Mouse (Mus musculus): ENCODE results near the gene Ceacam18. TPM values are rescaled to one million over a fixed set of nuclear protein-coding genes. Genes with fewer than 3 reads are reported as not detected.
A peak's percentile ranks its signal among the peaks of the same experiment; 100 is the strongest.

Gene Ceacam18
- polyA plus RNA-seq, 1 experiment, result not detected

GRCm38 (mm10) chr7:43607743-43608287 is 26.7 kb upstream of the Ceacam18 start:
- H3K79me2 ChIP-seq (ENCODE audit: control insufficient read depth, insufficient read depth), result no peaks in the 10 kb centered on the region
- no peak overlapping the region for H3K4me2 ChIP-seq (ENCODE audit: low read depth)
- H3K4me3 ChIP-seq, result no peak overlapping the region
- no peaks in the 10 kb centered on the region for H3K27me3 ChIP-seq (ENCODE audit: control insufficient read depth, insufficient read depth, insufficient read length)
- H3K36me3 ChIP-seq (ENCODE audit: control insufficient read depth, insufficient read depth), result no peaks in the 10 kb centered on the region
- no peak overlapping the region for H3ac ChIP-seq (ENCODE audit: control insufficient read depth, insufficient read length)
- TF ChIP-seq REST (IDR thresholded peaks at IDR 0.05; ENCODE audit: insufficient read depth, insufficient read length) (no peak), POLR2A (IDR thresholded peaks at IDR 0.05; ENCODE audit: insufficient read length, low read depth) (no peak), TCF3 (IDR thresholded peaks at IDR 0.05; ENCODE audit: insufficient read length, low read depth) (no peak), POLR2AphosphoS2 (IDR thresholded peaks at IDR 0.05; ENCODE audit: insufficient read length, low read depth) (no peak), TCF12 (IDR thresholded peaks at IDR 0.05; ENCODE audit: insufficient read depth, poor library complexity, severe bottlenecking) (no peak), SRF (IDR thresholded peaks at IDR 0.05; ENCODE audit: control insufficient read depth, insufficient read length, low read depth) (no peak), MAX (IDR thresholded peaks at IDR 0.05; ENCODE audit: low read depth) (no peak)

GRCm38 (mm10) chr7:43608316-43608824 is 26.1 kb upstream of the Ceacam18 start:
- H3ac ChIP-seq (ENCODE audit: control insufficient read depth, insufficient read length), result no peak overlapping the region
- no peaks in the 10 kb centered on the region for H3K27me3 ChIP-seq (ENCODE audit: control insufficient read depth, insufficient read depth, insufficient read length)
- H3K36me3 ChIP-seq (ENCODE audit: control insufficient read depth, insufficient read depth), result no peaks in the 10 kb centered on the region
- no peak overlapping the region for H3K4me2 ChIP-seq (ENCODE audit: low read depth)
- H3K4me3 ChIP-seq, result no peak overlapping the region
- H3K79me2 ChIP-seq (ENCODE audit: control insufficient read depth, insufficient read depth), result no peaks in the 10 kb centered on the region
- TF ChIP-seq POLR2AphosphoS2 (IDR thresholded peaks at IDR 0.05; ENCODE audit: insufficient read length, low read depth), result no peak
- no peak for TF ChIP-seq MYOG (IDR thresholded peaks at IDR 0.05; ENCODE audit: control insufficient read depth in 1 of 3, insufficient read depth in 1 of 3, insufficient read length in 2 of 3, low read depth in 2 of 3)

GRCm38 (mm10) chr7:43613816-43614551 is 20.5 kb upstream of the Ceacam18 start:
- H3ac ChIP-seq (ENCODE audit: control insufficient read depth, insufficient read length), result no peak overlapping the region
- no peak overlapping the region for H3K4me2 ChIP-seq (ENCODE audit: low read depth)
- no peaks in the 10 kb centered on the region for H3K36me3 ChIP-seq (ENCODE audit: control insufficient read depth, insufficient read depth)
- peaks cover 4% of the 10 kb centered on the region for H3K27me3 ChIP-seq (ENCODE audit: control insufficient read depth, insufficient read depth, insufficient read length)
- TF ChIP-seq MYOG (IDR thresholded peaks at IDR 0.05; ENCODE audit: control insufficient read depth in 1 of 3, insufficient read depth in 1 of 3, insufficient read length in 2 of 3, low read depth in 2 of 3) (no peak), POLR2A (IDR thresholded peaks at IDR 0.05; ENCODE audit: insufficient read length, low read depth) (no peak), SRF (IDR thresholded peaks at IDR 0.05; ENCODE audit: control insufficient read depth, insufficient read length, low read depth) (no peak), TCF3 (IDR thresholded peaks at IDR 0.05; ENCODE audit: insufficient read length, low read depth) (no peak), CEBPB (IDR thresholded peaks at IDR 0.05; ENCODE audit: insufficient read depth, poor library complexity, severe bottlenecking) (no peak), MAX (IDR thresholded peaks at IDR 0.05; ENCODE audit: low read depth) (no peak), MYOD1 (IDR thresholded peaks at IDR 0.05; ENCODE audit: control insufficient read depth in 1 of 3, insufficient read length in 2 of 3, low read depth in 2 of 3) (no peak), TCF12 (IDR thresholded peaks at IDR 0.05; ENCODE audit: insufficient read depth, poor library complexity, severe bottlenecking) (no peak), E2F4 (IDR thresholded peaks at IDR 0.05; ENCODE audit: insufficient read depth) (no peak), REST (IDR thresholded peaks at IDR 0.05; ENCODE audit: insufficient read depth, insufficient read length) (no peak), POLR2AphosphoS2 (IDR thresholded peaks at IDR 0.05; ENCODE audit: insufficient read length, low read depth) (no peak), USF1 (IDR thresholded peaks at IDR 0.05; ENCODE audit: low read depth) (no peak)
- H3K79me2 ChIP-seq (ENCODE audit: control insufficient read depth, insufficient read depth), result no peaks in the 10 kb centered on the region
- no peak overlapping the region for H3K4me3 ChIP-seq

- no peak overlapping the region for H3K4me2 ChIP-seq (ENCODE audit: low read depth)
- no peak overlapping the region for H3K4me3 ChIP-seq
- no peaks in the 10 kb centered on the region for H3K36me3 ChIP-seq (ENCODE audit: control insufficient read depth, insufficient read depth)
- H3K79me2 ChIP-seq (ENCODE audit: control insufficient read depth, insufficient read depth), result no peaks in the 10 kb centered on the region
- H3K27me3 ChIP-seq (ENCODE audit: control insufficient read depth, insufficient read depth, insufficient read length), result no peaks in the 10 kb centered on the region
- TF ChIP-seq POLR2AphosphoS2 (IDR thresholded peaks at IDR 0.05; ENCODE audit: insufficient read length, low read depth) (no peak), E2F4 (IDR thresholded peaks at IDR 0.05; ENCODE audit: insufficient read depth) (no peak), MAX (IDR thresholded peaks at IDR 0.05; ENCODE audit: low read depth) (no peak), POLR2A (IDR thresholded peaks at IDR 0.05; ENCODE audit: insufficient read length, low read depth) (no peak), TCF12 (IDR thresholded peaks at IDR 0.05; ENCODE audit: insufficient read depth, poor library complexity, severe bottlenecking) (no peak), MYOG (IDR thresholded peaks at IDR 0.05; ENCODE audit: control insufficient read depth in 1 of 3, insufficient read depth in 1 of 3, insufficient read length in 2 of 3, low read depth in 2 of 3) (no peak), TCF3 (IDR thresholded peaks at IDR 0.05; ENCODE audit: insufficient read length, low read depth) (no peak), CEBPB (IDR thresholded peaks at IDR 0.05; ENCODE audit: insufficient read depth, poor library complexity, severe bottlenecking) (no peak), MYOD1 (IDR thresholded peaks at IDR 0.05; ENCODE audit: control insufficient read depth in 1 of 3, insufficient read length in 2 of 3, low read depth in 2 of 3) (no peak), SRF (IDR thresholded peaks at IDR 0.05; ENCODE audit: control insufficient read depth, insufficient read length, low read depth) (no peak), USF1 (IDR thresholded peaks at IDR 0.05; ENCODE audit: low read depth) (no peak), REST (IDR thresholded peaks at IDR 0.05; ENCODE audit: insufficient read depth, insufficient read length) (no peak)
- no peak overlapping the region for H3ac ChIP-seq (ENCODE audit: control insufficient read depth, insufficient read length)
Measured at GRCm38 (mm10) chr7:43622927-43623326, 11.6 kb upstream of the Ceacam18 start.

- Histone ChIP-seq H3K79me2 (ENCODE audit: control insufficient read depth, insufficient read depth) (no peaks in the 10 kb centered on the region), H3K4me3 (no peak overlapping the region), H3ac (ENCODE audit: control insufficient read depth, insufficient read length) (no peak overlapping the region), H3K4me2 (ENCODE audit: low read depth) (no peak overlapping the region), H3K27me3 (ENCODE audit: control insufficient read depth, insufficient read depth, insufficient read length) (no peaks in the 10 kb centered on the region), H3K36me3 (ENCODE audit: control insufficient read depth, insufficient read depth) (no peaks in the 10 kb centered on the region)
- no peak for TF ChIP-seq E2F4 (IDR thresholded peaks at IDR 0.05; ENCODE audit: insufficient read depth)
- peak in 2 of 3 experiments; percentile 69 to 74 for TF ChIP-seq MYOD1 (IDR thresholded peaks at IDR 0.05; ENCODE audit: control insufficient read depth in 1 of 3, insufficient read length in 2 of 3, low read depth in 2 of 3)
Measured at GRCm38 (mm10) chr7:43623819-43624218, 10.7 kb upstream of the Ceacam18 start.
